Mouse (Mus musculus) hindbrain, embryonic 10.5 days (tissue): Measurements from ENCODE around the gene Tcaf1. TPM values are rescaled to one million over a fixed set of nuclear protein-coding genes. Genes with fewer than 3 reads are reported as not detected.

Experiments
- DNase-seq: peaks from one replicate; pipeline ENCODE4 v3.0.0-alpha.2; 2017; ENCODE audit warnings: low spot score
- H3K27ac ChIP-seq: fragments of 300-500 bp; sonication (generic); 2 replicates; pipeline ENCODE4 v1.5.1; 2016; ENCODE audit warnings: mild to moderate bottlenecking, moderate library complexity
- H3K27me3 ChIP-seq: fragments of 300-500 bp; sonication (generic); 2 replicates; pipeline ENCODE4 v1.6.1; 2016; ENCODE audit warnings: mild to moderate bottlenecking; ENCODE audit not compliant: poor library complexity, insufficient read depth, severe bottlenecking
- H3K36me3 ChIP-seq: fragments of 300-500 bp; sonication (generic); 2 replicates; pipeline ENCODE4 v1.6.1; 2016; ENCODE audit warnings: mild to moderate bottlenecking, moderate library complexity
- H3K4me1 ChIP-seq: fragments of 300-500 bp; sonication (generic); replicated peaks from 2 replicates; pipeline ENCODE4 v1.6.1; 2016; ENCODE audit warnings: mild to moderate bottlenecking
- H3K4me3 ChIP-seq: fragments of 300-500 bp; sonication (generic); 2 replicates; pipeline ENCODE4 v1.5.1; 2016; ENCODE audit warnings: mild to moderate bottlenecking, moderate library complexity
- H3K9me3 ChIP-seq: fragments of 300-500 bp; sonication (generic); 2 replicates; pipeline ENCODE4 v1.6.1; 2016; ENCODE audit warnings: mild to moderate bottlenecking, moderate library complexity
- WGBS: fragments of 180-500 bp; shearing (Covaris S2); methylation state at CpG from one replicate; pipeline ENCODE4 v1.1.7; 2016; 5-methylcytosine and 5-hydroxymethylcytosine counted together
- polyA plus RNA-seq: library from polyadenylated mRNA; unstranded; fragments of >200 nt; fragmentation: Nextera tagmentation; extraction: Ambion mirVana; gene quantifications from 2 replicates; pipeline ENCODE4 v1.2.1, GENCODE M21; 2016

The Tcaf1 gene
- 110 and 130 TPM in 2 replicates for polyA plus RNA-seq

- WGBS: 1% methylated on average over 28 of the region's 28 CpGs
- Histone ChIP-seq H3K27ac (peak within 1 kb of the TSS; percentile 97), H3K27me3 (no peaks in the 10 kb centered on the region), H3K4me1 (peaks cover 18% of the 10 kb centered on the region), H3K36me3 (no peaks in the 10 kb centered on the region), H3K4me3 (peak within 1 kb of the TSS; percentile 79), H3K9me3 (no peaks in the 10 kb centered on the region)
- peak; percentile 85 for DNase-seq
These were observed at the start of gene Tcaf1 for GRCm38 (mm10) chr6:42709291-42710211. TSS of gene Tcaf1 (minus strand) at chr6:42710088.

GRCm38 (mm10) chr6:42756104-42756503 is 46.2 kb upstream of the Tcaf1 start, which contains the start of gene Olfr38:
TSS of gene Olfr38 (plus strand) at chr6:42756404.
- no peaks in the 10 kb centered on the region for H3K36me3 ChIP-seq
- H3K27ac ChIP-seq: no peak within 1 kb of the TSS

GRCm38 (mm10) chr6:42747846-42748245 is 38.0 kb upstream of the Tcaf1 start:
- Histone ChIP-seq H3K27ac (no peak overlapping the region), H3K9me3 (no peaks in the 10 kb centered on the region)
- DNase-seq: no peak

More at GRCm38 (mm10) chr6:42756104-42756503, 46.2 kb upstream of the Tcaf1 start, which contains the start of gene Olfr38:
- H3K4me3 ChIP-seq: no peak within 1 kb of the TSS
- WGBS: 74% methylated on average over 1 of the region's 1 CpGs
- H3K9me3 ChIP-seq: no peaks in the 10 kb centered on the region
- no peak for DNase-seq
- H3K4me1 ChIP-seq: no peaks in the 10 kb centered on the region
- no peaks in the 10 kb centered on the region for H3K27me3 ChIP-seq

GRCm38 (mm10) chr6:42742303-42742702 is 32.4 kb upstream of the Tcaf1 start:
- 83% methylated on average over 5 of the region's 5 CpGs for WGBS
- H3K4me1 ChIP-seq: no peaks in the 10 kb centered on the region
- no peaks in the 10 kb centered on the region for H3K36me3 ChIP-seq
- H3K27ac ChIP-seq: no peak overlapping the region
- no peak overlapping the region for H3K4me3 ChIP-seq
- H3K9me3 ChIP-seq: no peaks in the 10 kb centered on the region
- no peaks in the 10 kb centered on the region for H3K27me3 ChIP-seq
- no peak for DNase-seq

More at GRCm38 (mm10) chr6:42747846-42748245, 38.0 kb upstream of the Tcaf1 start:
- Histone ChIP-seq H3K27me3 (no peaks in the 10 kb centered on the region), H3K4me1 (no peaks in the 10 kb centered on the region), H3K4me3 (no peak overlapping the region), H3K36me3 (no peaks in the 10 kb centered on the region)

GRCm38 (mm10) chr6:42739071-42739470 is 29.2 kb upstream of the Tcaf1 start, which contains the start of gene Olfr453:
TSS of gene Olfr453 (plus strand) at chr6:42739371.
- Histone ChIP-seq H3K9me3 (no peaks in the 10 kb centered on the region), H3K27me3 (no peaks in the 10 kb centered on the region), H3K27ac (no peak within 1 kb of the TSS), H3K36me3 (no peaks in the 10 kb centered on the region), H3K4me1 (no peaks in the 10 kb centered on the region), H3K4me3 (no peak within 1 kb of the TSS)
- 97% methylated on average over 1 of the region's 1 CpGs for WGBS
- DNase-seq: no peak

- H3K4me3 ChIP-seq: no peak overlapping the region
- DNase-seq: no peak
- H3K9me3 ChIP-seq: no peaks in the 10 kb centered on the region
- peaks cover 10% of the 10 kb centered on the region for H3K4me1 ChIP-seq
- no peaks in the 10 kb centered on the region for H3K27me3 ChIP-seq
- H3K27ac ChIP-seq: no peak overlapping the region
- H3K36me3 ChIP-seq: no peaks in the 10 kb centered on the region
These were observed 8.1 kb upstream of the Tcaf1 start for GRCm38 (mm10) chr6:42717973-42718372.

- Histone ChIP-seq H3K4me3 (no peak overlapping the region), H3K27me3 (no peaks in the 10 kb centered on the region), H3K36me3 (no peaks in the 10 kb centered on the region), H3K4me1 (peaks cover 10% of the 10 kb centered on the region), H3K27ac (no peak overlapping the region), H3K9me3 (no peaks in the 10 kb centered on the region)
- WGBS: 74% methylated on average over 8 of the region's 8 CpGs
- DNase-seq: no peak
These were observed 4.8 kb upstream of the Tcaf1 start for GRCm38 (mm10) chr6:42714668-42715067.

GRCm38 (mm10) chr6:42692517-42693190 is 17.2 kb downstream of the Tcaf1 start:
- no peaks in the 10 kb centered on the region for H3K27me3 ChIP-seq
- peaks cover 28% of the 10 kb centered on the region for H3K36me3 ChIP-seq
- peaks cover 26% of the 10 kb centered on the region for H3K4me1 ChIP-seq
- WGBS: under 1% methylated on average over 32 of the region's 32 CpGs
- peak; percentile 89 for DNase-seq
- H3K27ac ChIP-seq: peak overlapping the region; percentile 96
- no peaks in the 10 kb centered on the region for H3K9me3 ChIP-seq
- H3K4me3 ChIP-seq: peak overlapping the region; percentile 78

GRCm38 (mm10) chr6:42692154-42692516 is 17.8 kb downstream of the Tcaf1 start:
- H3K27ac ChIP-seq: peak overlapping the region; percentile 96
- WGBS: under 1% methylated on average over 10 of the region's 10 CpGs
- peak; percentile 87 for DNase-seq
- peak overlapping the region; percentile 78 for H3K4me3 ChIP-seq
- H3K27me3 ChIP-seq: no peaks in the 10 kb centered on the region
- H3K36me3 ChIP-seq: peaks cover 29% of the 10 kb centered on the region
- H3K9me3 ChIP-seq: no peaks in the 10 kb centered on the region
- peaks cover 26% of the 10 kb centered on the region for H3K4me1 ChIP-seq

- Histone ChIP-seq H3K27ac (no peak overlapping the region), H3K9me3 (no peaks in the 10 kb centered on the region), H3K36me3 (peaks cover 47% of the 10 kb centered on the region)
These were observed 20.1 kb downstream of the Tcaf1 start for GRCm38 (mm10) chr6:42689761-42690160.

GRCm38 (mm10) chr6:42687907-42688306 is 22.0 kb downstream of the Tcaf1 start:
- H3K27ac ChIP-seq: no peak overlapping the region
- WGBS: 90% methylated on average over 5 of the region's 5 CpGs

More at GRCm38 (mm10) chr6:42689761-42690160, 20.1 kb downstream of the Tcaf1 start:
- no peak for DNase-seq
- Histone ChIP-seq H3K4me3 (no peak overlapping the region), H3K27me3 (no peaks in the 10 kb centered on the region), H3K4me1 (peaks cover 26% of the 10 kb centered on the region)

GRCm38 (mm10) chr6:42680077-42680476 is 29.8 kb downstream of the Tcaf1 start:
- WGBS: 93% methylated on average over 7 of the region's 7 CpGs

More at GRCm38 (mm10) chr6:42687907-42688306, 22.0 kb downstream of the Tcaf1 start:
- Histone ChIP-seq H3K9me3 (no peaks in the 10 kb centered on the region), H3K4me1 (peaks cover 19% of the 10 kb centered on the region), H3K27me3 (no peaks in the 10 kb centered on the region), H3K36me3 (peaks cover 60% of the 10 kb centered on the region), H3K4me3 (no peak overlapping the region)
- no peak for DNase-seq

GRCm38 (mm10) chr6:42676011-42676410 is 33.9 kb downstream of the Tcaf1 start:
- Histone ChIP-seq H3K27me3 (no peaks in the 10 kb centered on the region), H3K4me1 (no peaks in the 10 kb centered on the region), H3K4me3 (no peak overlapping the region), H3K9me3 (no peaks in the 10 kb centered on the region), H3K36me3 (peaks cover 96% of the 10 kb centered on the region), H3K27ac (no peak overlapping the region)
- 95% methylated on average over 3 of the region's 3 CpGs for WGBS
- no peak for DNase-seq

More at GRCm38 (mm10) chr6:42680077-42680476, 29.8 kb downstream of the Tcaf1 start:
- Histone ChIP-seq H3K4me3 (no peak overlapping the region), H3K27ac (no peak overlapping the region), H3K9me3 (no peaks in the 10 kb centered on the region), H3K27me3 (no peaks in the 10 kb centered on the region), H3K36me3 (peaks cover 84% of the 10 kb centered on the region), H3K4me1 (no peaks in the 10 kb centered on the region)
- DNase-seq: no peak
